In genomic region chr5:21786258-21787185, GRCm38 (mm10) we compare ENCODE assay signal across 8 mouse cellular contexts. TPM values are rescaled to one million over a fixed set of nuclear protein-coding genes. Genes with fewer than 3 reads are reported as not detected.
DNase-seq lines count a peak whose midpoint lies in the region; ATAC-seq and TF ChIP-seq lines count a peak whose summit lies in the region.

No protein-coding gene starts in this region.

- H3K36me3 ChIP-seq in hindbrain, embryonic 10.5 days, result peaks cover 45% of the 10 kb centered on the region
- peaks cover 6% of the 10 kb centered on the region for H3K36me3 ChIP-seq in lung, postnatal 0 days (ENCODE audit: insufficient read depth, low read length)

- H3K27me3 ChIP-seq in hindbrain, embryonic 10.5 days (ENCODE audit: insufficient read depth, poor library complexity, severe bottlenecking), result no peaks in the 10 kb centered on the region
- no peaks in the 10 kb centered on the region for H3K27me3 ChIP-seq in lung, postnatal 0 days (replicated peaks; ENCODE audit: insufficient read depth, low read length)

- no peak for TF ChIP-seq CTCF in lung, postnatal 0 days (IDR thresholded peaks at IDR 0.05)

- peak overlapping the region; percentile 96 for H3K9ac ChIP-seq in lung, postnatal 0 days (replicated peaks; ENCODE audit: low read depth)

- DNase-seq in MN1 (ENCODE audit: low spot score), result peak; percentile 90
- peak; percentile 92 for DNase-seq in cerebellum, adult 9-10 months
- peak; percentile 96 for DNase-seq in hindbrain, embryonic 10.5 days (ENCODE audit: low spot score)
- peak; percentile 89 for DNase-seq in layer of hippocampus, adult 9-11 months
- peak; percentile 93 for DNase-seq in lung, postnatal 0 days (ENCODE audit: low spot score)
- peak; percentile 92 for DNase-seq in ovary, postnatal 14 days (ENCODE audit: low spot score)
- peak; percentile 94 for DNase-seq in thymus, postnatal 14 days

- H3K27ac ChIP-seq in hindbrain, embryonic 10.5 days, result peak overlapping the region; percentile 94
- H3K27ac ChIP-seq in lung, postnatal 0 days (ENCODE audit: low read length), result peak overlapping the region; percentile 87

- H3K4me3 ChIP-seq in hindbrain, embryonic 10.5 days, result peak overlapping the region; percentile 79
- H3K4me3 ChIP-seq in lung, postnatal 0 days (ENCODE audit: low read depth, low read length), result peak overlapping the region; percentile 97

- no peak for TF ChIP-seq EP300 in lung, postnatal 0 days (IDR thresholded peaks at IDR 0.05)

- peaks cover 33% of the 10 kb centered on the region for H3K4me1 ChIP-seq in hindbrain, embryonic 10.5 days (replicated peaks)
- 0 out of 2 replicates have a peak, but pooled peaks cover 6% of the 10 kb centered on the region for H3K4me1 ChIP-seq in lung, postnatal 0 days (ENCODE audit: insufficient read depth, low read depth, low read length)

- H3K9me3 ChIP-seq in hindbrain, embryonic 10.5 days, result no peaks in the 10 kb centered on the region
- no peaks in the 10 kb centered on the region for H3K9me3 ChIP-seq in lung, postnatal 0 days (ENCODE audit: low read length)

- peak overlapping the region; percentile 70 for H3K4me2 ChIP-seq in lung, postnatal 0 days (replicated peaks; ENCODE audit: low read depth, low read length)

- WGBS in hindbrain, embryonic 10.5 days, result 2% methylated on average over 51 of the region's 51 CpGs
- WGBS in lung, postnatal 0 days, result 4% methylated on average over 39 of the region's 51 CpGs

- ATAC-seq in frontal cortex, adult (ENCODE audit: low TSS enrichment), result peak; percentile 94
- peak; percentile 88 for ATAC-seq in lung, postnatal 0 days

RNA-seq across cellular contexts. Expression of gene Psmc2, which starts 1.4 kb away (rescaled TPM):
- polyA plus RNA-seq in hindbrain, embryonic 10.5 days (2016; fragmentation: Nextera tagmentation; extraction: Ambion mirVana), result 231 and 236 TPM in 2 replicates
- 105 and 108 TPM in 2 replicates for polyA plus RNA-seq in lung, postnatal 0 days (2015; fragmentation: Nextera tagmentation; extraction: Ambion mirVana)

RNA-seq across cellular contexts. Expression of gene Dnajc2, which starts 1.5 kb away (rescaled TPM):
- polyA plus RNA-seq in hindbrain, embryonic 10.5 days (2016; fragmentation: Nextera tagmentation; extraction: Ambion mirVana), result 67.1 and 94.3 TPM in 2 replicates
- polyA plus RNA-seq in lung, postnatal 0 days (2015; fragmentation: Nextera tagmentation; extraction: Ambion mirVana), result 34.2 and 35.4 TPM in 2 replicates

RNA-seq across cellular contexts. Expression of gene Pmpcb, which starts 49.6 kb away (rescaled TPM):
- polyA plus RNA-seq in hindbrain, embryonic 10.5 days (2016; fragmentation: Nextera tagmentation; extraction: Ambion mirVana), result 75.4 and 78.2 TPM in 2 replicates
- 41.8 and 49.0 TPM in 2 replicates for polyA plus RNA-seq in lung, postnatal 0 days (2015; fragmentation: Nextera tagmentation; extraction: Ambion mirVana)

Comparison
In these comparisons a context has a peak if more than half of its experiments do, and no peak if none do; other contexts are left out.
1. Peak in every context shown above with its lines: DNase-seq, ATAC-seq, H3K4me3 ChIP-seq and H3K27ac ChIP-seq.